Mouse (Mus musculus) hindbrain, embryonic 13.5 days (tissue): ENCODE measurements around the gene Tomm6. TPM values are rescaled to one million over a fixed set of nuclear protein-coding genes. Genes with fewer than 3 reads are reported as not detected.

Experiments used
- ATAC-seq: fragments of 200-750 bp; cut with Nextera tagmentation; 2 replicates; pipeline ENCODE4 v1.8.0; 2017; ENCODE audit warnings: moderate TSS enrichment; ENCODE audit not compliant: low FRiP score
- H3K27ac ChIP-seq: fragments of 300-500 bp; sonication (generic); 2 replicates; pipeline ENCODE4 v1.5.1; 2015; ENCODE audit warnings: inconsistent platforms, mild to moderate bottlenecking, moderate library complexity
- H3K27me3 ChIP-seq: fragments of 300-500 bp; sonication (generic); 2 replicates; pipeline ENCODE4 v1.6.1; 2015; ENCODE audit warnings: mild to moderate bottlenecking, inconsistent platforms
- H3K36me3 ChIP-seq: fragments of 300-500 bp; sonication (generic); 2 replicates; pipeline ENCODE4 v1.6.1; 2015; ENCODE audit warnings: mild to moderate bottlenecking, inconsistent platforms
- H3K4me1 ChIP-seq: fragments of 300-500 bp; sonication (generic); replicated peaks from 2 replicates; pipeline ENCODE4 v1.6.1; 2015; ENCODE audit warnings: inconsistent platforms
- H3K4me2 ChIP-seq: fragments of 300-500 bp; sonication (generic); 2 replicates; pipeline ENCODE4 v1.6.1; 2015; ENCODE audit warnings: inconsistent platforms, mild to moderate bottlenecking, moderate library complexity
- H3K4me3 ChIP-seq: fragments of 300-500 bp; sonication (generic); 2 replicates; pipeline ENCODE4 v1.5.1; 2015; ENCODE audit warnings: mild to moderate bottlenecking, inconsistent platforms
- H3K9ac ChIP-seq: fragments of 300-500 bp; sonication (generic); 2 replicates; pipeline ENCODE4 v1.6.1; 2015; ENCODE audit warnings: mild to moderate bottlenecking, inconsistent platforms
- H3K9me3 ChIP-seq: fragments of 300-500 bp; sonication (generic); 2 replicates; pipeline ENCODE4 v1.6.1; 2016; ENCODE audit warnings: inconsistent platforms
- WGBS: fragments of 180-500 bp; shearing (Covaris S2); methylation state at CpG from one replicate; pipeline ENCODE4 v1.1.7; 2015; 5-methylcytosine and 5-hydroxymethylcytosine counted together
- polyA plus RNA-seq: library from polyadenylated mRNA; unstranded; fragments of >200 nt; fragmentation: Nextera tagmentation; extraction: Ambion mirVana; gene quantifications from 2 replicates; pipeline ENCODE4 v1.2.1, GENCODE M21; 2015

The Tomm6 gene
- polyA plus RNA-seq, 1 experiment from 2014 or later: 295 TPM

DNA sequence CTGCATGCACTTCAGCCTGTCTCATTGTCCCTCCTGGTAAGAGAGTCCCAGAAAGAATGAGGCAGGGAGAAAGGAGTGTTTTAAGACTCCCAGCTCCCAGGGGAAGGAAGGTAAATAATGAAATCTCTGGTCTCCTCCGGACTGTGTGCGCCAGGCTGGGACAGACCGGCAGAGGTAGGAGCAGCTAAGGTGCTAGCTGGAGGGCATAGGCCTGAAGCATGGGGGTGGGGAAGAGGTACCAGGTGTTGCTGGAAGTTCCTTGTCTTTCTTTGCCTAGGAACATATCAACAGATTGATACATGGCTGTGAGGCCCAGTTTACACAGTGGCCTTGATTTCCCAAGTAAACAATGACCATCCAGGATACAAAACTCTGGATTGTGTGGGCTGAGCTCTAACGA is 20.8 kb upstream of the Tomm6 start:
- ATAC-seq: no peak
- no peak overlapping the region for H3K4me2 ChIP-seq
- no peak overlapping the region for H3K4me3 ChIP-seq
- peaks cover 7% of the 10 kb centered on the region; the same call in 1 of the 2 replicates for H3K36me3 ChIP-seq
- H3K4me1 ChIP-seq: no peaks in the 10 kb centered on the region
- H3K27me3 ChIP-seq: 0 out of 2 replicates have a peak, but pooled peaks cover 4% of the 10 kb centered on the region
- H3K9me3 ChIP-seq: no peaks in the 10 kb centered on the region
- H3K27ac ChIP-seq: no peak overlapping the region
- H3K9ac ChIP-seq: no peak overlapping the region
- WGBS: 82% methylated on average over 4 of the region's 4 CpGs

DNA sequence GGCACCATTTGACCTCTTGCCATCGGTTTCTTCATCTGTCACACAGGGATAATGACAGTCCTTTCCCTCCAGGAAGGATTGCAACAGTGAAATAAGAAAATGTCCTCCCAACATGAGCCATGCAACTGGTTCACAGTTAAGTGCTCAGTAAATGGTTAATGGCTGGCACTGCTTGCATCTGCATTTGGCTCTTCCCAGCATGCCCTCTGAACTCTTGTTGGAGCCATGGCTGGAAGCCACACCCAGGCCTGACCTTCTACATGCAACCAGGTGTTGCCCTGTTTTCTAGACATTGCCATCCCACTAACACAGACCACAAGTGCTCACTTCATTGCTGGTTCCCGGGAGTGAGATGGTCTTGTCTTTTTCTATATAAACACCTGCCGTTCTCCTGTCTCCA is 19.8 kb upstream of the Tomm6 start:
- H3K4me2 ChIP-seq: no peak overlapping the region
- peaks cover 10% of the 10 kb centered on the region for H3K27me3 ChIP-seq
- H3K4me1 ChIP-seq: no peaks in the 10 kb centered on the region
- H3K4me3 ChIP-seq: no peak overlapping the region
- no peak for ATAC-seq
- H3K27ac ChIP-seq: no peak overlapping the region
- no peak overlapping the region for H3K9ac ChIP-seq
- WGBS: 88% methylated on average over 3 of the region's 3 CpGs
- H3K9me3 ChIP-seq: no peaks in the 10 kb centered on the region
- peaks cover 17% of the 10 kb centered on the region for H3K36me3 ChIP-seq

DNA sequence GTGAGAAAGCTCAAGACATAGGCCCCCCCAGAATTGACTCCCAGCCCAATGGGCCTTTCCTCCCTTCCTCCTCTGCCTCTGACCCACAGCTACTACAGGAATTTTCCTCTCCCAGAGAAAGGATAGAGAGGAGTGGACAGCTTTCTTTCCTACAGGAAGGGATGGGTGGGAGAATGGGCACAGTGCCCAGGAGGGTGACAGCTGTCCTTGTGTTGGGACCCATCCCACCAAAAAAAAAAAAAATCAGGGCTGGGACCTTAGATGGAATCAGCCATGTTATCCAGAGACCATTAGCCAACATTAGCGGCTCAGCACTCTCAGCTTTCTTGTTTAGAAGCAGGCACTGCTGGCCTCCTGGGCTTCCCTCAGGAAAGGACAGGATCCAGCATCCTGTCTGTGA is 18.0 kb upstream of the Tomm6 start:
- H3K9ac ChIP-seq: no peak overlapping the region
- H3K4me3 ChIP-seq: no peak overlapping the region
- peaks cover 19% of the 10 kb centered on the region for H3K27me3 ChIP-seq
- H3K4me2 ChIP-seq: no peak overlapping the region
- no peak overlapping the region for H3K27ac ChIP-seq
- H3K9me3 ChIP-seq: no peaks in the 10 kb centered on the region
- no peak for ATAC-seq
- 0 out of 2 replicates have a peak, but pooled peaks cover 2% of the 10 kb centered on the region for H3K4me1 ChIP-seq
- 89% methylated on average over 1 of the region's 1 CpGs for WGBS
- peaks cover 34% of the 10 kb centered on the region for H3K36me3 ChIP-seq

DNA sequence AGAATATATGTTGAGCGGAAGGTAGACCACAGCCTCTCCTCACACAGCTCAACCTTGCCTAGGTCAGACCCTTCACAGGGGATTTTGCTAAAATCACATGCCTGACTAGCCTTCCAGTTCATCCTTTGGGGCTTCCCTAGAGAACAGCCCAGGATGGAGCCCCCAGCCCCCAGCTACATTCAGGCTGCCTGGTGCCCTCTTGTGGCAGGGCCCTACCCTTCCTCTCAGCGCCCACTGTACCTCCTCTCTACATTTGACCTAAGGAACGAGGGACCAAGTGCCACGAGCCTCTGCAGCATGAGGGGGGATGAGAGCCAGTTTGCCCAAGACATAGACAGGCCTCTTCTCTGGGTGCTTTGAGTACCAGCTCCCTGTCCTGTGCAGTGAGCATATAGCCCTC is 16.5 kb upstream of the Tomm6 start:
- peaks cover 47% of the 10 kb centered on the region for H3K36me3 ChIP-seq
- H3K9ac ChIP-seq: no peak overlapping the region
- H3K27ac ChIP-seq: no peak overlapping the region
- no peak for ATAC-seq
- H3K4me1 ChIP-seq: 0 out of 2 replicates have a peak, but pooled peaks cover 2% of the 10 kb centered on the region
- no peak overlapping the region for H3K4me2 ChIP-seq
- H3K4me3 ChIP-seq: no peak overlapping the region
- peaks cover 19% of the 10 kb centered on the region for H3K27me3 ChIP-seq
- WGBS: 91% methylated on average over 4 of the region's 4 CpGs
- H3K9me3 ChIP-seq: no peaks in the 10 kb centered on the region

- Histone ChIP-seq H3K9ac (no peak overlapping the region), H3K27ac (no peak overlapping the region), H3K9me3 (no peaks in the 10 kb centered on the region), H3K4me3 (no peak overlapping the region), H3K27me3 (peaks cover 19% of the 10 kb centered on the region), H3K4me1 (0 out of 2 replicates have a peak, but pooled peaks cover 2% of the 10 kb centered on the region), H3K4me2 (no peak overlapping the region), H3K36me3 (peaks cover 56% of the 10 kb centered on the region)
- WGBS: 29% methylated on average over 20 of the region's 20 CpGs
- no peak for ATAC-seq
Observed at GRCm38 (mm10) chr17:47703556-47703955, 15.4 kb upstream of the Tomm6 start.

DNA sequence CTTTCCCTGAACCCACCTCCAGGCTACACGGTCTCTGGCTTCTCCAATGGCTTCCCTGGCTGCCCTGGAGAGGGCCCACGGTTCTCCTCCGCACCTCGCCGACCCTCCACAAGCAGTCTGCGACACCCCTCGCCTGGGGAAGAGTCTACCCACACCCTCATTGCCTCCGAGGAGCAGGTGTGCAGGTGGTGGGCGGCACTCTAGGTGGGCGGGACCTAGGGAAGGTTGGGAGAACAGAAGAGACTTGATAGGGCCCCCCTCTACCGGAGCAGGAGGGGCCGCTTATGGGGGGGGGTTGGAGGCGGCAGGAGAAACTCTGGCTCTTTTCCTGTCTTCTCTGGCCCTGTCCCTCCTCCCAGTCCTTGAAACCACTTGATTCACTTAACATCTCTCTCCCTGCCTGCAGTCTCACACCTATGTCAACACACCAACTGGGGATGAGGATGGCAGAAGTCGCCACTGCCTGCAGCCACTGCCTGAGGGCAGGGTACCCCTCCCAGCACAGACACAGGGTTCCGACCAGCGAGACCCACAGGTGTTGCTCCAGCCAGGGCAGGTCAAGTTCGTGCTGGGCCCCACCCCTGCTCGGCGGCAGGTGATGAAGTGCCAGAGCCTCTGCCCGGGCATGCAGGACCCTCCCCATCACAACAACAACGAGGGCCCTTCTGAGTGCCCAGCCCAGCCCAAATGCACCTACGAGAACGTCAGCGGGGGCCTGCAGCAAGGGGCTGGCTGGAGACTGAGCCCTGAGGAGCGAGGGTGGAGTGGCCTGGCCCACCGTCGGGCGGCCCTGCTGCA is 14.6 kb upstream of the Tomm6 start:
- peaks cover 59% of the 10 kb centered on the region for H3K36me3 ChIP-seq

GRCm38 (mm10) chr17:47701793-47702192 is 13.6 kb upstream of the Tomm6 start:
- WGBS: 72% methylated on average over 9 of the region's 9 CpGs
- H3K27ac ChIP-seq: no peak overlapping the region

More for the DNA sequence above, 14.6 kb upstream of the Tomm6 start:
- Histone ChIP-seq H3K27ac (no peak overlapping the region), H3K27me3 (peaks cover 19% of the 10 kb centered on the region), H3K9me3 (no peaks in the 10 kb centered on the region), H3K4me2 (no peak overlapping the region), H3K9ac (no peak overlapping the region), H3K4me3 (no peak overlapping the region), H3K4me1 (0 out of 2 replicates have a peak, but pooled peaks cover 2% of the 10 kb centered on the region)
- WGBS: 46% methylated on average over 28 of the region's 28 CpGs
- no peak; the same call in 1 of the 2 replicates for ATAC-seq

GRCm38 (mm10) chr17:47699055-47699454 is 10.9 kb upstream of the Tomm6 start:
- Histone ChIP-seq H3K4me1 (peaks cover 12% of the 10 kb centered on the region), H3K27ac (no peak overlapping the region), H3K9ac (no peak overlapping the region), H3K4me3 (no peak overlapping the region), H3K36me3 (peaks cover 52% of the 10 kb centered on the region), H3K27me3 (peaks cover 19% of the 10 kb centered on the region), H3K4me2 (no peak overlapping the region), H3K9me3 (no peaks in the 10 kb centered on the region)
- no peak for ATAC-seq
- WGBS: 77% methylated on average over 2 of the region's 2 CpGs

More at GRCm38 (mm10) chr17:47701793-47702192, 13.6 kb upstream of the Tomm6 start:
- no peaks in the 10 kb centered on the region for H3K9me3 ChIP-seq
- H3K4me2 ChIP-seq: no peak overlapping the region
- no peak overlapping the region for H3K9ac ChIP-seq
- peaks cover 19% of the 10 kb centered on the region for H3K27me3 ChIP-seq
- H3K36me3 ChIP-seq: peaks cover 59% of the 10 kb centered on the region
- ATAC-seq: no peak
- H3K4me1 ChIP-seq: 0 out of 2 replicates have a peak, but pooled peaks cover 2% of the 10 kb centered on the region
- no peak overlapping the region for H3K4me3 ChIP-seq

- no peak for ATAC-seq
- Histone ChIP-seq H3K9ac (no peak overlapping the region), H3K4me3 (no peak overlapping the region), H3K27ac (no peak overlapping the region), H3K9me3 (no peaks in the 10 kb centered on the region), H3K4me1 (peaks cover 17% of the 10 kb centered on the region), H3K4me2 (no peak overlapping the region), H3K27me3 (peaks cover 21% of the 10 kb centered on the region), H3K36me3 (peaks cover 44% of the 10 kb centered on the region)
- WGBS: 88% methylated on average over 10 of the region's 10 CpGs
Observed at GRCm38 (mm10) chr17:47698156-47698555, 10.0 kb upstream of the Tomm6 start.

DNA sequence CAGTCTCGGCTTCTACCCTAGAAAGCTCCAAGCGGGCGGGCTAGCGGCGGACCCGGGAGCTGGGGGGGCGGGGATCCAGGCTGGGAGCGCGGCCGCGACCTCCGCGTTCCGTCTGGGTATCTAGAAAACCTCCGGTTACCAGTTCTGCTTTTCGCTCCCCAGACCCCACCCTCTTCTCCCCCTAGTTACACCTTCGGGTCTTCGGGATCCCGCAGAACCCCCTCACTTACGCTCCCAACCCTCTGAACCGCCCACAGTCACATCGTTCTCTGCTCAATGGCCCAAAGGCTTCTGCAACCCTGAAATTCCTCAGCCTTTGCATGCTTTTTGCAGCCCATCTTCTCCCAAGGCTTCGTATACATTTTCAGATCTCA is 7.1 kb upstream of the Tomm6 start:
- peak overlapping the region; percentile 83 for H3K27ac ChIP-seq
- H3K9me3 ChIP-seq: no peaks in the 10 kb centered on the region
- H3K36me3 ChIP-seq: peaks cover 19% of the 10 kb centered on the region
- no peak; the same call in 1 of the 2 replicates for ATAC-seq
- H3K4me3 ChIP-seq: peak overlapping the region; percentile 75
- peak overlapping the region; percentile 72 for H3K4me2 ChIP-seq
- under 1% methylated on average over 21 of the region's 23 CpGs for WGBS
- H3K9ac ChIP-seq: peak overlapping the region; percentile 93
- H3K4me1 ChIP-seq: peaks cover 19% of the 10 kb centered on the region
- peaks cover 21% of the 10 kb centered on the region for H3K27me3 ChIP-seq

DNA sequence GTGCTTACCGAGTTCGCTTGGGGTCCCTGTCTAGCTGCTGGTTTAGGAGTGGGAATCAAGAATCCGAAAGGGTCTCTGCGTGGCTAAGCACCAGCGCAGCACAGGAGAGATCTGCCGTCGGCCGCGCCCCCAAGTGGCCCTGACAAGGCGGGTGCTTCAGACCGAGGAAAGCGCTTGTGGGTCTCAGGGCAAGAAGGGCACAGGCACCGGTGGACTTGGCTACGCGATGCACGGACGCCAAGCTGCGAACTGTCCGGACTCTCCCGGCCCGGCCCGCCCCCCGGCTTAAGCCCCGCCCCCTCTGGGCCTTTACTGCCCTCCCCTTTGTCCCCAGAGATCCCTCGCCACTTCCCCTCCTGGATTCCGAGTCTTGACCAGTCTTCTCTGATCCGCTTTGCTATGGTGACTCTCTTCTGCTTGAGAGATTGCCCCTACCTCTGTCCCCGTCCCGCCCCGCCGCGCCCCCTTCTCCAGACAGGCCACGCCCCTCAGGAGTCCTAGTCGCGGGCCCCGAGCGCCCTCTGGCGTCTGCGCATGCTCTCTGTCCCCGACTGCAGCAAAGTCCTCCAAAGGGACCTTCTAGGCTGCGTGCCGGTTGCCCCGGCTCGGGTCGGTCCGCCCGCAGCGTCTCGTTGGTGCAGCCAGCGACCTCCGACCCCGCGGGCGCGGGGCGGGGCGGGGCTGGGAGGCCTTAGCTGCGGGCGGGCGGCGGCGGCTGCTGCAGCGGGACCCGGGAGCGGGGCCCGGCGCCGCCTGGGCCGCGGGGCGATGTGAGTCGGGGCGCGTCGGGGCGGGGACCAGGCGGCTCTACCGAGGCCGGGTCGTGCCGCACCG is 6.5 kb upstream of the Tomm6 start, which contains the start of gene Prickle4:
TSS of gene Prickle4 (minus strand) at position 234 of the 834 bp plus-strand sequence.
- H3K4me2 ChIP-seq: peak within 1 kb of the TSS; percentile 72
- WGBS: under 1% methylated on average over 75 of the region's 82 CpGs
- peaks cover 25% of the 10 kb centered on the region for H3K4me1 ChIP-seq
- no peaks in the 10 kb centered on the region for H3K9me3 ChIP-seq
- H3K27me3 ChIP-seq: peaks cover 26% of the 10 kb centered on the region
- peak within 1 kb of the TSS; percentile 93 for H3K9ac ChIP-seq
- peak within 1 kb of the TSS; percentile 83 for H3K27ac ChIP-seq
- ATAC-seq: peak; percentile 95
- peaks cover 13% of the 10 kb centered on the region for H3K36me3 ChIP-seq
- H3K4me3 ChIP-seq: peak within 1 kb of the TSS; percentile 75

DNA sequence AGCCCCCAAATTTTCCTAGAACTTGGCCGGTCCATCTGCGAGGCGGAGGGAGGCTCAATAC is 6.1 kb upstream of the Tomm6 start, which contains the start of gene Gm21981:
TSS of gene Gm21981 (minus strand) at position 14 of the 61 bp plus-strand sequence.
- 0% methylated on average over 3 of the region's 3 CpGs for WGBS
- H3K36me3 ChIP-seq: peaks cover 8% of the 10 kb centered on the region
- ATAC-seq: no peak
- peaks cover 26% of the 10 kb centered on the region for H3K27me3 ChIP-seq
- H3K4me2 ChIP-seq: peak within 1 kb of the TSS; percentile 72
- peak within 1 kb of the TSS; percentile 75 for H3K4me3 ChIP-seq
- H3K4me1 ChIP-seq: peaks cover 30% of the 10 kb centered on the region
- H3K9ac ChIP-seq: peak within 1 kb of the TSS; percentile 93
- peak within 1 kb of the TSS; percentile 83 for H3K27ac ChIP-seq
- H3K9me3 ChIP-seq: no peaks in the 10 kb centered on the region
